Mouse (Mus musculus) G1E (cell line): ENCODE results near the gene Armc3.

Experiments used
- CTCF ChIP-seq: IDR thresholded peaks from 2 replicates; pipeline ENCODE4 v1.5.1; 2012; ENCODE audit warnings: low read depth, low read length, inconsistent platforms, mixed read lengths
- GATA1 ChIP-seq: IDR thresholded peaks from 2 replicates; pipeline ENCODE4 v1.6.1; 2012; ENCODE audit warnings: borderline replicate concordance, low read length, inconsistent platforms, mixed read lengths
- TAL1 ChIP-seq: conservative IDR thresholded peaks from 2 replicates; pipeline ENCODE4 v1.6.1; 2012; ENCODE audit warnings: low read depth, low read length, inconsistent platforms, mixed read lengths

- TF ChIP-seq GATA1, result no peak
- TF ChIP-seq CTCF, result no peak
- no peak for TF ChIP-seq TAL1
Observed at GRCm38 (mm10) chr2:19351615-19352253, 152.6 kb downstream of the Armc3 start.
